Mouse (Mus musculus) megakaryocyte, embryonic 14.5 days (primary cell): ENCODE results near the gene Ptgds. TPM values are rescaled to one million over a fixed set of nuclear protein-coding genes. Genes with fewer than 3 reads are reported as not detected.
A peak's percentile ranks its signal among the peaks of the same experiment; 100 is the strongest.

Experiments used
- H3K27me3 ChIP-seq: replicated peaks from 2 replicates; pipeline ENCODE3; 2012; ENCODE audit warnings: inconsistent platforms
- H3K36me3 ChIP-seq: replicated peaks from 2 replicates; pipeline ENCODE3; 2012; ENCODE audit warnings: low read length, inconsistent platforms, mixed read lengths
- H3K4me1 ChIP-seq: 2 replicates; pipeline ENCODE4 v1.6.1; 2012; ENCODE audit warnings: inconsistent platforms
- H3K4me3 ChIP-seq: replicated peaks from 2 replicates; pipeline ENCODE3; 2012; ENCODE audit warnings: moderate library complexity, mild to moderate bottlenecking, inconsistent platforms
- H3K9me3 ChIP-seq: 2 replicates; pipeline ENCODE4 v1.6.1; 2012; ENCODE audit warnings: inconsistent platforms
- FLI1 ChIP-seq: IDR thresholded peaks from 2 replicates; pipeline ENCODE4 v1.6.1; 2012; ENCODE audit warnings: low read length, inconsistent platforms, mixed read lengths
- GATA1 ChIP-seq: IDR thresholded peaks from 3 replicates; pipeline ENCODE4 v1.6.1; 2012; ENCODE audit warnings: mixed read lengths, low read length, inconsistent platforms, borderline replicate concordance
- polyA plus RNA-seq: library from polyadenylated mRNA; stranded (reverse); fragments of >175 nt; gene quantifications from 2 replicates; pipeline ENCODE4 v1.2.3, GENCODE M21; 2012; ENCODE audit warnings: low replicate concordance; ENCODE audit not compliant: insufficient read depth

The Ptgds gene
- polyA plus RNA-seq, 1 experiment = not detected

DNA sequence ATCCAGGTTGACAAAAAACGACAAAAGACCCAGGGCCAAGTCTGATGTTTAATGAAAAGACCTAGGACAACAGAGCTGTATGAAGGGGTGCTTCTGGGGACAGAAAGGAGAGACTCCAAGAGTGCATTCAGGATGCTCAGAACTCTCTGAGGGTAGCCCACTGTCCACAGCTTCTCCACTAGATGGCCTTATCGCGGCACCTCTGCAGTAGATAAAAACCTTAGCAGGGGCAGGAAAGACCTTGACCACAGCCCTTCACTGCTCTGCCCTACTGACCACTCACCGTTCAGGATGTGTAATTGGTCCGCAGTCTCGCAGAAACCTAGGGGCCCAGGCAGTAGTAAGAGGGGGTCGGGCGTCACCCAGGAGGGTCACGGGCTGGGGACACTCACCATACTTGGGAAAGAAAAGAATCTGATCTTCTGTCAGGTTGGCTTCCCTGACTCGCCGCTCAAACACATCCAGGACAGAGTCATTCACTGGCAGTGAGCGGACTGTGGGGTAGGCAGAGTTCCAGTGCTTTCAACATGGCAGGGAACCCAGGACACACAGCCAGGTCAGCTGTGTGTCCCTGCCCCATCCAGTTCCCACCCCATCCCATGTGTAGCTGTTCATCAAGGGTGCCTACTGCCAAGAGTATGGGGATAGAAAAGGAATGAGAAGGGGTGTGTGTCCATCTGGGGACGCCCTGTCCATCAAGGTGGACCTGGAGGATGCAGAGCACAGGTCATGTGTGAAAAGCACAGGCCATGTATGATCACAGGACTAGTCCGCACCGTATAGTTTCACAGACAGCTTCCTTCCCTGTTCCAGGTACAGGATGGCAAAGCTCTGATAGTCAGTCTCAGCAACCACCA lies 29.0 kb upstream of the Ptgds start:
- Histone ChIP-seq H3K27me3 (peaks cover 7% of the 10 kb centered on the region), H3K9me3 (no peaks in the 10 kb centered on the region), H3K4me3 (peak overlapping the region; percentile 7), H3K36me3 (peaks cover 20% of the 10 kb centered on the region), H3K4me1 (peaks cover 74% of the 10 kb centered on the region)
- no peak for TF ChIP-seq FLI1
- TF ChIP-seq GATA1 = no peak

GRCm38 (mm10) chr2:25497846-25498575 lies 28.2 kb upstream of the Ptgds start:
- Histone ChIP-seq H3K9me3 (no peaks in the 10 kb centered on the region), H3K36me3 (peaks cover 12% of the 10 kb centered on the region), H3K4me3 (peak overlapping the region; percentile 86), H3K4me1 (peaks cover 66% of the 10 kb centered on the region), H3K27me3 (peaks cover 16% of the 10 kb centered on the region)
- TF ChIP-seq FLI1 (no peak), GATA1 (no peak)

DNA sequence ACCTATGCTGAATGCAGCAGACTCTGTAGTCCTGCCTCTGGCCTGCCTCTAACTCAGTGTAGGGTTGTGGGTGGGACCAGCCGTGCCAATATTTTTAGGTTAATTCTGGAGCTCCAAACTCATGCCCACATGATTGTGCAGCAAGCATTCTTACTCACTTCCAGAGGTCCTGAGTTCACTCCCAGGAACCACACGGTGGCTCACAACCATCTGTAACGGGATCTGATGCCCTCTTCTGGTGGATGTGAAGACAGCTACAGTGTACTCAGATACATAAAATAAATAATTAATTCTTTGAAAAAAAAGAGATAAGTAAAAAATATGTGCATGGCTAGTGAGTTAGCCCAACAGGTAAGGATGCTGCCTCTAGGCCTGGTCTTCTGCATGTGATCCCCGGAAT lies 26.6 kb upstream of the Ptgds start:
- no peaks in the 10 kb centered on the region for H3K36me3 ChIP-seq
- no peak for TF ChIP-seq FLI1

DNA sequence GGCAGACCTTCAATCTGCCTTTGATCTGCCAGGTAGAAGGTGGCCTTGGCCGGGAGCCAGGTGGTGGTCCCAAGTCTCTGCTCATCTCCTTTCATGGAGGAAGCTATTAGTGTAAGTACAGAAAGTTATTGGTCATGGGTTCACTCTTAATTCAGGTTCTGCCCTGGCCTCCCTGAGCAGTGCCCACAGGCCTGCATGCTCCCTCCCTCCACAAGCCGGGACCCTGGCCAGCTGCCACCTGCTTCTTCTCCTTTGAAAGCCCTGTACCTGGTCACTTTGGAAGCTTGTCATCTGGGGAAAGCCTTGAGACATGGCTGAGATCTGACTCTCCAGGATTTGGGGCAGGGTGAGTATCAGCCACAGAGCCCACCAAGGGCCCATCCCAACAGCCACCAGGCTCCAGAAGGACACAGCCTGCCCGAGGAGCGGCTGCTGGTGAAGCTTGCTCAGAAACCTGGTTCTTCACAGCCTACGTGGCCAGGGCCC lies 23.7 kb upstream of the Ptgds start, which contains the start of gene Lcn12:
TSS of gene Lcn12 (minus strand) at position 436 of the 486 bp plus-strand sequence.
- TF ChIP-seq FLI1 (no peak), GATA1 (no peak)
- no peak within 1 kb of the TSS for H3K4me3 ChIP-seq

More for the DNA sequence above, 26.6 kb upstream of the Ptgds start:
- Histone ChIP-seq H3K4me1 (peaks cover 54% of the 10 kb centered on the region), H3K9me3 (no peaks in the 10 kb centered on the region), H3K4me3 (no peak overlapping the region), H3K27me3 (peaks cover 30% of the 10 kb centered on the region)

DNA sequence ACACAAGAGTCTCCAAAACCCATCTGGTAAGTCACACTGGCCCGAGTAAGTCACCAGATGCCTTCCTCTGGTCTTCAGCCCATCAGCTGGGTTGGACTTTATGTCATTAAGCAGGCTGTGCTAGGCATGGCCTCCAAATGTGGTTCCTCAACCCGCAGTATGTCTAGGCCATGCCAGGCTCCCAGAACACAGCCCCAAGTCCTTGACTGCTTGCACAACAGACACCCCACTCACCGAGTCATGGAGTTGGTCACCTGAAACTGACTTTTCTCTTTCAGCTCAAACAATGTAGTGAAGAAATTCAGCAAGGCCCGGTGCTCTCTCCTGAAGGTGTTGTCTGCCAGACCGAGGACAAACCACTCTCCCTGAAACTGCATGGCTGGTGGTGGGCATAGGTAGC lies 23.1 kb upstream of the Ptgds start:
- Histone ChIP-seq H3K4me1 (peaks cover 39% of the 10 kb centered on the region), H3K36me3 (no peaks in the 10 kb centered on the region), H3K9me3 (no peaks in the 10 kb centered on the region), H3K4me3 (no peak overlapping the region), H3K27me3 (peaks cover 54% of the 10 kb centered on the region)
- TF ChIP-seq GATA1 (no peak), FLI1 (no peak)

More for the DNA sequence above, 23.7 kb upstream of the Ptgds start, which contains the start of gene Lcn12:
- peaks cover 39% of the 10 kb centered on the region for H3K4me1 ChIP-seq
- no peaks in the 10 kb centered on the region for H3K9me3 ChIP-seq
- H3K27me3 ChIP-seq = peaks cover 50% of the 10 kb centered on the region
- H3K36me3 ChIP-seq = no peaks in the 10 kb centered on the region

- Histone ChIP-seq H3K4me1 (peaks cover 43% of the 10 kb centered on the region), H3K27me3 (peaks cover 79% of the 10 kb centered on the region), H3K4me3 (no peak overlapping the region), H3K9me3 (no peaks in the 10 kb centered on the region), H3K36me3 (no peaks in the 10 kb centered on the region)
- TF ChIP-seq GATA1 (no peak), FLI1 (no peak)
These were observed 18.8 kb upstream of the Ptgds start for GRCm38 (mm10) chr2:25488671-25489068.

DNA sequence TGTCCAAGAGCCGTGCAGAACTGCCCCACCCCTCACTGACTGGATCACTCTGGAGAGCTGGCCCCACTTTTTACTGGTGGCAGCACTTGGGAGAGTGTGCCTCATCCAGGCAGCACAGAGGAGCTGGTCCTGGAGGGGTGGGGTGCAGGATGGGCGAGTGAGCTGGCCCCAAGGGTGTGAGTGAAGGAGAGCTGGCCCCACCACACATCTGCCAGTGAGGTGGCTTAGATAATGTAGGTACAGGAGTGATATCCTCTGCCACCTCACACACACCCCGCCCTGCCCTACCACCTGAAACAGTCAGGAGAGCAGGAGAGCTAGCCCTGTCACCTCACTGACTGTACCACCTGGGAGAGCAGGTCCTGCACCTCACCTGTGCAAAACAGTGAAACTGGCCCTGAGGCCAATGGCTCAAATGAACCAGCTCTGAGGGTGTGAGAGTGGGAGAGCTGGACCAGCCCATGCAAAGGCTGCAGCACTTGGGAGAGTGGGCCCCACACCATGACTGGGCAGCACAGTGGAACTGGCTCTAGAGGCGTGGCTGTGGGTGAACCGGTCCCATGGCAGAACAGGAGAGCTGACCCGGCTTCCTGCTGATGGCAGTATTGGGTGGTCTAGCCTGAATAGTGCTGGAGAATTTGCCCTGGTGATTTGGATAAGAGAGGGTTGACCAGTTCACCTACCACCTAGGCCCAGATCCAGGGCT lies 18.3 kb upstream of the Ptgds start:
- no peak for TF ChIP-seq GATA1
- TF ChIP-seq FLI1 = no peak
- Histone ChIP-seq H3K4me1 (peaks cover 49% of the 10 kb centered on the region), H3K9me3 (no peaks in the 10 kb centered on the region), H3K36me3 (no peaks in the 10 kb centered on the region), H3K4me3 (peak overlapping the region; percentile 25), H3K27me3 (peaks cover 79% of the 10 kb centered on the region)

DNA sequence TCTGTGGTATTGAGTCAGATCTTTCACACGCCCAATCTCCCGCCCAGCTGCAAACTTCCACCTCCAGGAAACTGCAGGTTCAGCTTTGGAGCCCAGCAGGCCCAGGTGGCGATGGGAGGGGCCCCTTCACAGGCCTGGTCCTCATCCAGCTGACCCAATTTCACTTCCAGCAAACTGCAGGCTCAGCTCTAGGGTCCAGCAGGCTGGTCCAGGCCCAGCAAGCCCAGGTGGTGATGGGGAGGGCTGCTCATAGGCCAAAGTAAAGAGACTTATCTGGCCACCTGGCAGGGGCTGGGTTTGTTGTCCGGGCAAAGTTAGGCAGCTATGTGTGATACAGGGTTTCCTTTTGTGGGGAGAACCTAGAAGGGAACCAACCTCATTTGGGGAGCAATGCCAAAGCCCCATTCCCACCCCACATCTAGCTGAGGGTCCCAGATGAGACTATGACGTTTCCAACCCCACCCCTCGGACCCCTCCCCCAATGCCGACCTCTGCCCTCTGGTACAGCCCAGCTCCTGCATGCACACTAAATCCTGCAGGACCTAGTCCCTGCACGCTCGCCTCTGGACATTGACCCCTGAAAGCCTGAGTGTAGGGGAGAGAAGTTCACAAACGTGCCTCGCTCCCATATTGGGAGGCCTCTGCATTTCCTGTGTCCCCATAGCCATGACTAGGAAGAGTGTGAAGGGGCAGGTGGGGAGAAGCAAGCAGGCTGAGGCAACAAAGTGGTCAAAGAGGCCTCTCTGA lies 15.2 kb upstream of the Ptgds start:
- H3K27me3 ChIP-seq = peaks cover 67% of the 10 kb centered on the region
- H3K4me3 ChIP-seq = no peak overlapping the region
- no peaks in the 10 kb centered on the region for H3K36me3 ChIP-seq
- TF ChIP-seq GATA1 (no peak), FLI1 (no peak)
- H3K9me3 ChIP-seq = peaks cover 18% of the 10 kb centered on the region
- peaks cover 71% of the 10 kb centered on the region for H3K4me1 ChIP-seq

DNA sequence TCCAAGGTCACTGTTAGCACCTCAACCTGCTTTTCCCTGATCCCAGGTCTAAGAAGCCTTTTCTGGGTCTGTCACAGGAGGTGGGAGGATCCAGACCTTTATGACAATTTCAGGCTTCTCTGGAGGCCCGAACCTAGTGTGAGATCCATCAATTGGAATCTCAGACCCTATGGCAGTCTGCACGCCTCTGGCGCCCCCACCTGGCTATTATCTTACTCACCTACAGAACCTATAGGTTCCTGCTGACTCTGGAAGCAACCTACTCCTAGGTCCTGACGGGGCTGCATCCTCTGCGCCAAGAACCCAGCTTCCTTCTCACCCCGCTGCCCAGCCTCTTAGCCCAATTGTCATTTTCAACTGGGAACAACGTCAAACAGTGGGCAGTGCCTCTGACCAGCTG lies 13.1 kb upstream of the Ptgds start:
- H3K27me3 ChIP-seq = peaks cover 72% of the 10 kb centered on the region
- no peak for TF ChIP-seq FLI1
- no peak for TF ChIP-seq GATA1
- peaks cover 22% of the 10 kb centered on the region for H3K9me3 ChIP-seq
- no peaks in the 10 kb centered on the region for H3K36me3 ChIP-seq
- no peak overlapping the region for H3K4me3 ChIP-seq
- H3K4me1 ChIP-seq = peaks cover 62% of the 10 kb centered on the region
